Mouse (Mus musculus): ENCODE measurements around the gene Stx1b.
"Not testable (repeated sequence)": the region's sequence is repeated elsewhere in the genome, so short reads cannot be mapped to it uniquely, and the experiment has no call there.

The Stx1b gene

DNA sequence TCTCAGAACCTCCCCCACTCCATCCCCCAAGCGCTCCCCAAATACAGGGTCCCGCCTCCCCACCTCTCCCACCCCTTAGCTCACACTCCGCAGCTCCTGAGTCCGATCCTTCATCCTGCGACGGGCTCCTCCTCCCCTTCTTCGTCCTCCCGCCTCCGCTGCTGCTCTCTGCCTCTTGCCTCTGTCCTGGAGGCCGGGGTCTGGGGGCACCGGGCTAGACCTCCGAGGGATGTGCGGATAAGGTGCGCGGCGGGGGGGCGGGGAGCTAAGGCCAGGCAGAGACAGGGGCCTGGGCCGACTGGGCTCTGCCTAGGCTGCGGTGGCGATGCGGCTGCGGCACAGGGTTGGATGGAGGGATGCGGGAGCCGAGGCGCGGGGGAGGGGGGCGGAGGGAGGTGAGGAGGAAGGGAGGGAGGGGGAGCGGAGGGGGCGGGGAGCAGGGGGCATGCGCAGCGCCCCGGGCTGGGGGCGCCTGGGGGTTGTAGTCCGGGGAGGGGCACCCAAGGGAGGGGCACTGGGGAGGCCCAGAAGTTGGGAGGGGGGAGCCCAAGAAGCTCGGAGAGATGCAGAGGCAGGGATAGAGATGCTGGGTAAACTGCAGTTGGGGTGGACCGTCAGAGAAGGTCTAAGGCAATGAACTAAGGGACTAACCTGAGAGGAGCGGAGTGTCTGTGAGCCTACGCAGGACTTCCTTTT lies at the start of gene Stx1b, which contains the start of gene Stx4a:
Stx1b (minus strand) TSS at position 374 of the 696 bp plus-strand sequence.
Stx4a (plus strand) TSS at position 119 of the 696 bp plus-strand sequence.
- DNase-seq (ENCODE audit: low read depth): no peak

- no peak for DNase-seq (ENCODE audit: low read depth)
Observed at GRCm38 (mm10) chr7:127870136-127870821, 45.9 kb upstream of the Stx1b start.

- DNase-seq (ENCODE audit: low read depth): no peak
Observed at GRCm38 (mm10) chr7:127869149-127869810, 44.9 kb upstream of the Stx1b start.

DNA sequence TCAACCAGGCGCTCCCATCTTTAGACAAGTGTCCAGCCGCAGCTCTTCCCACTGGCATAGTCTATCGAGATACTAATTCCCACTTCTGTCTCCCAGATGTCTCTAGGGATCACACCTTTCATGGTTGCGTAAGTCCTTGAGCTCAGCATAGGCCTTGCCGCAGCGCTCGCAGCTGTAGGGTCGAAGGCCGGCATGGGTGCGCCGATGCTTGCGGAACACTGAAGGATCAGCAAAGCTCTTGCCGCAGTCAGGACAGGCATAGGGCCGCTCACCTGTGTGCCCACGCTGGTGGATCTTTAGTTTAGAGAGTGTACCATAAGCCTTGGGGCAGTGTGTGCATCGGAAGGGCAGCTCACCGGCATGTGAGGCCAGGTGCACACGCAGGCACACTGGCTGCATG lies 43.3 kb upstream of the Stx1b start:
- DNase-seq (ENCODE audit: low read depth): no peak

- DNase-seq (ENCODE audit: low read depth): no peak
Observed at GRCm38 (mm10) chr7:127866434-127866833, 42.1 kb upstream of the Stx1b start.

DNA sequence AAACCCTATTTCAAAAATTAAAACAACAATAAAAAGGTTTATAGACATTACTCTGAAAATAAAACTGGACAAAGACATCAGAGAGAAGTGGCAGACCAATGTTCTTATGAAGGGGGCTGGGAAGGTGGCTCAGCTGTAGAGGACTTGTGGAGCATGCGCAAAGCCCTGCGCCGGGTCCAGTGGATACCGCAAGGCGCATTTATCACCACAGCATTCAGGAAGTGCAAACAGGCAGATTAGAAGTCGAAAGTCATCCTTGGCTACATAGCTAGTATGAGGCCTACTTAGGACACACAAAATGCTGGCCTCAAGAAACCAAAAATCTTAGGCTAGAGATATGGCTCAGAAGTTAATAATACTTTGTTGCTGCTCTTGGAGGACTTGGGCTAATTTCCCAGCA lies 33.9 kb upstream of the Stx1b start:
- DNase-seq (ENCODE audit: low read depth): no peak

DNA sequence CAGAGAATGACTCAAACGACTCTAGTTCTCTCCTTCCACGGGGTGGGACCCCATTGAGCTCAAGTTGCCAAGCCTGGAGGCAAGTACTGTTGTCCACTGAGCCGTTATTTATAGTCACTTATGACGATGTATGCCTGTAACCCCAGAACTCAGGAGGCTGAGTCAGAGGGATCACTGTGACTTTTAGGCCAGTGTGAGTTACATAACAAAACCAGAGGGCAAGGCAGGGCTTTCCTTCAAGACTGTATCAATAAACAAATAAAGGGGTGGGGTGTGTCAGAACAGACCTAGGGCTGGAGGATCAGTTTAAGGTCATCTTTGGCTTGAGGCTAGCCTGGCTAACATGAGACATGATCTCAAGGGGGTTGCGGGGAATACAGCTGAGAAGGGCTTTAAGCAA lies 26.6 kb upstream of the Stx1b start:
- no peak for DNase-seq (ENCODE audit: low read depth)

GRCm38 (mm10) chr7:127849973-127850875 lies 25.9 kb upstream of the Stx1b start:
- no peak for DNase-seq (ENCODE audit: low read depth)

DNA sequence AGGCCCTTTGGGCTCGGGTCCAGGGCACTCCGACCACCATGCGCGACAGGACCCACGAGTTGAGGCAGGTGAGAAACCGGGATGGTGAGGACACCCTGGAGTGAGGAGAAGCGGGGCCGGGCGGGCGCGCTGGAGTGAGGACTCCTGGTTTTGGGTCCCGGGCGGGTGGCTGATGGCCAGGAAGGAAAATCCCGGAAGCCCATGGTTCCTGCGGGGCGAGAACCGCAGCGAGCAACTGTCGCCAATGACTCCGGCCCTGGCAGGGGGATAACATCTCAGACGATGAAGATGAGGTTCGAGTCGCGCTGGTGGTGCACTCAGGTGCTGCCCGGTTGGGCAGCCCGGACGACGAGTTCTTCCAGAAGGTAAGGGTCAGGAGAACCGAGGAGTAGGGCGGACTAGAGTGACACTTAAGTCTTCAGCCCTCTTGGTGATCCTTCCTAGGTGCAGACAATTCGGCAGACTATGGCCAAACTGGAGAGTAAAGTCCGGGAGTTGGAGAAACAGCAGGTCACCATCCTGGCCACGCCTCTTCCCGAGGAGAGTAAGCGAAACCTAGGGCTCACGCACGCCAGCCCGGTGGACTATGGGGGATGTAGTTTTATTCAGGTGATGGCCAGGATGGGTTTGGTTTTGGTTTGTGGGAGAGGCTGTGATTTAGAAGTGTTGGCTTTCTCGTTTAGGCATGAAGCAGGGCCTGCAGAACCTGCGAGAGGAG lies 17.8 kb upstream of the Stx1b start:
- peak; percentile 87 for DNase-seq (ENCODE audit: low read depth)

DNA sequence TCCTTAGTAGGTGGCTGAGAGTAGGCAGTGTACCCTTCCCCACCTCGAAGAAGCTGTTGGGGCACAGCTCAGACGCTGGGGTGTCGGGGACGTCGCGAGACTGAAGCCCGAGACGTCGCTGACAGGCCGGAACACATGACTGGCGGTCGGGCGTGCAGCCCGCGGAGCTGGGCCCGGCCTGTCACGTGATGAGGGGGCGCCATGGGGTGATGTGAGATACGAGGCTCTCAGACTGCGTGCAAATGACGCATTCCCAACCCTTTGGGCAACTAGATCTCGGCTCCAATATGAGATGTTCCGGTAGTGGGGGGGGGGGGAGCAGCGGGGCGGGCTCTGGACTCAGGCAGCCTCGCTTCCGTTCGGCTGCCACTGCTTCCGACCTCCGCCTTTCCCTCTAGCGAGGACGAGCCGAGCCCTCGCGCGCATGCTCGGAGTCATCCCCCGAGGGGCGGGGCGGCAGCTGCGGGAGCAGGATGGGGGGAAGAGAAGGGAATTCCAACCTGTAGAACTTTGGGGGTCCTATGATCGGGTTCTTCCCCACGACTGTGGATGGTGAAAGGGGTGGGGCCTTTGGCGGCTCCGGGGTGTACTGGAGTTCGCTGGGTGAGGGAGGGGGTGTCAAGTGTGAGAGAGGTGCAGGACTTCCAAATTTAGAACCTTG lies 17.1 kb upstream of the Stx1b start:
- peak; percentile 94 for DNase-seq (ENCODE audit: low read depth)

- DNase-seq (ENCODE audit: low read depth): no peak
Observed at GRCm38 (mm10) chr7:127840886-127841285, 16.5 kb upstream of the Stx1b start.

- not testable (repeated sequence) for DNase-seq (ENCODE audit: low read depth)
Observed at GRCm38 (mm10) chr7:127840031-127840430, 15.7 kb upstream of the Stx1b start.

DNA sequence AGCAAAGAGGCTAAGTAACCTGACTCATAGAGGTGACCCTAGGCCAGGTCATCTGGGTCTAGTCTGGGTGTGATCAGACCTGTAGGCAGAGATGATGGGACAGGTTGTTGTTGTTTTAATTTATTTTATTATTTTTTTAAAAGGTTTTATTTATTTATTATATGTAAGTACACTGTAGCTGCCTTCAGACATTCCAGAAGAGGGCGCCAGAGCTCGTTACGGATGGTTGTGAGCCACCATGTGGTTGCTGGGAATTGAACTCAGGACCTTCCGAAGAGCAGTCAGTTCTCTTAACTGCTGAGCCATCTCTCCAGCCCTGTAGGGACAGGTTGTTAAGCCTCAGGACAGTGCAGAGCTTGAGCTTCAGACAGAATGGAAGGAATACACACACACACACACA lies 13.5 kb upstream of the Stx1b start:
- DNase-seq (ENCODE audit: low read depth): not testable (repeated sequence)

DNA sequence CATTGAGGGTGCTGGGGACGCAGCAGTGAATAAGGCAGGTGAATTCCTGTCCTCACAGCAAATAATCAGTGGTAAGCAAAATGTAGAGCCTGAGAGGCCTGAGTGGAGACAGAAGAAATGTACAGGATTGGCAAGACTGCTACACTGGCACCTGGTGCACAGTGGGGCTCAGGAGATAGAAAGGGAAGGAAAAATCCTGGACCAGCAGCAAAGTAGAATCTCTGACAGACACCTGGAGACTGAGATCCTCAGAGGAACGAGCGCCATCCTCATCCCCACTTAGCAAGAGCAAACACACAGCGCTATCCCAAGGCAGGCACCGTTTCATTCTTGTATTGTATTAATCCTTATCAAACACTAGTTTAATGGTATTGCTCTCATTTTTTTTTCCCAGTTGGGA lies 13.1 kb upstream of the Stx1b start:
- no peak for DNase-seq (ENCODE audit: low read depth)

DNA sequence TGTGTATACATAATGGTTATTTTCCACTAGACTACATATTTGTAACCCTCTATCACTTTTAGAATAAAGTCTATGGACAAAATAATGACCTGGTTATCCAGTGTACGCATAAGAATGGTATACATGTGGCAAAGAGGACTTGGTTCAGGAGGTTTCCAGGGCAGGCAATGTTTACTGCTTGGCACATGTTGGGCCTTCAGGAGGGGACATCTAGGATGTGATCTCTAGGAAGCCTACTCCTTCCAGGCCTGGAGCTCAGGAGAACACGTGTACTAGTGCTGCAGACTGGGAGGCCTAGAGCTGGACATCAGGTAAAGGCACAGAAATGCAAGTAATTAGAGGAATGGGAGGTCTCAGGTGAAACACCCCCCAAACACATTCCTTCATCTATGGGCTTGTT lies 11.2 kb upstream of the Stx1b start:
- DNase-seq (ENCODE audit: low read depth): no peak

DNA sequence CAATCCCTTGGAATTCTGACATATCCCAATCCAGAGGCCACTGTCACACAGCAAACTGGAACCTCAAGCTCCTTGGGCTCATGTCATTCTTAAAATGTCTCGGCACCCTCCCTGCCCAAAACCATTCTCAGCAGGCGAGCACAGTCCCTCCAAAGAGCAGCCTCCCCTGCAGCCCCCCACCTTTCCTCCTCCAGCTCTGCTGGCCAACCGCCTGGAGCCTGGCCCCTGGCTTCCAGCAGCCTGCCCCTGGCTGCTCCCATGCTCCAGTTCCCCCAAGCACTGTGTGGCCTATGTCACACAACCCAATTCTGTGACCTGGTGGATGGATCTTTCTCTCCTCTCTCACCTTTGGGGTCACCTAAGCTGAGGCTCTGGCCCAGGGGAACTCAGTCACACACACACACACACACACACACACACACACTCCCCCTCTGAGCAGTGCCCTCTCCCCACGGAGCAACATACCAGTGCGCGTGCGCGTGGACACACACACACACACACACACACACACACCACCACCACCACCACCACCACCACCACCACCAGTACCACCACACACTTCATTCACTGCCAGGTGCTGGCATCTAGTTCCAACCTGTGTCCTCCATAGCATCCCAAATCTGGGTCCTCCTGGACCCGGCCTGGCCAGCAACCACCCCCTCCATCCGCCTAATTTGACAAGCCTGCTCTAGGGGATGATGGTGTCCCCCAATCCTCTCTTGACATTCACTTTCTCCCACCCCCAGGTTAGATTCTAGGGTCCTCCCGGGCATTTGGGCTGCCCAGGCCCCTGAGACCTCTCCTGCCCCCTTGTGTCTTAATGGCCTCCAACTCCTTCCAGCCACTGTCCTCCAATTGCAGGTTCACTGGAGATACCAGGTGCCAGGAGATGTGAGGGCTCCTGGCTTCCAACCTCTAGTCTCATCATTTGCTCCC lies 845 bp downstream of the Stx1b start:
- no peak for DNase-seq (ENCODE audit: low read depth)

- no peak for DNase-seq (ENCODE audit: low read depth)
Observed at GRCm38 (mm10) chr7:127822494-127822893, 1.9 kb downstream of the Stx1b start.

DNA sequence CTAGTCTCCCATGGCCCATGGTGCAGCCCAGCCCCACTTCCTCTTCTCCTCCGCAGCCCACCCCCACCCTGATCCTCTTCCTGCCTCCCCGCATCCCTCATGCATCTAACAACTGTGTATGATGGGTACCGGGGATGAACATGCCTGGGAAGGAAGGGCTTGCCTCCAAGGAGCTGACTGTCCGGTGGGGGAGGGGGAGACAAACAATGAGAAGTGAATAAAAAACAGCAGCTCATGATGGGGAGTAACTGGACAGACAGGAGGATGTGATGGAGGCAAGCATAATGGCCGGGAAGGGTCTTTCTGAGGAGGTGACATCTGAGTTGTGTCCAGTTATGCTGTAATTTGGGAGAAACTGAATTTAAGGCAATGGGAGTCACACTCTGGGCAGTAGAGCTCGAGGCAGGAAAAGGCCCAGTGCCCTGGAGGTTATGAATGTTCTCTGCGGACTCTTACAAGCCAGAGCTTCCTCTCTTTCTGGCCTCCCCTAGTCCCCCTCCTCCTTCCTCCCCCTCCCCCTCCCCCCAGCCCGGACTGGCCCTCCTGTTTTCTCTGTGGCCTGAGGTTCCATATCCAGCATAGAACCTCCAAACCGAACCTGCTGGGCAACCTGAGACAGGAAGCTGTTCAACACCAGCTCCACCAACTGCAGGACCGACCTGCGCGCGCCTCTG lies 3.4 kb downstream of the Stx1b start:
- DNase-seq (ENCODE audit: low read depth): no peak

- DNase-seq (ENCODE audit: low read depth): no peak
Observed at GRCm38 (mm10) chr7:127817776-127818175, 6.6 kb downstream of the Stx1b start.
